Mouse (Mus musculus) heart, postnatal 10 days (tissue): ENCODE measurements at regions not wholly inside any gene's neighbourhood (a gene's known extent, or its start where the extent isn't known, plus 50 kb on each side); places are given as distances from the start of the nearest gene placed in this dataset.

Experiments used
- DNase-seq, 2 experiments: peaks; one replicate each; pipeline ENCODE4 v3.0.0; 2021
- intact Hi-C: fragments of 180-260 bp; cut with DNase I; formaldehyde crosslinking; loops from one replicate; pipeline ENCODE4 v1.15.1; 2025

GRCm38 (mm10) chr12:97361804-97362203, 897.5 kb downstream of the Galc start:
- intact Hi-C loops: no loop called here
- DNase-seq: no peak

- intact Hi-C loops: no loop called here
- no peak for DNase-seq
Observed at GRCm38 (mm10) chr12:97360656-97361055, 898.6 kb downstream of the Galc start.

- DNase-seq: no peak
- intact Hi-C loops: no loop called here
Observed at GRCm38 (mm10) chr12:97326582-97326981, 932.7 kb downstream of the Galc start.

GRCm38 (mm10) chr12:97312282-97313040, 946.8 kb downstream of the Galc start:
- DNase-seq: no peak
- intact Hi-C loops: no loop called here

GRCm38 (mm10) chr12:97278792-97279191, 980.5 kb downstream of the Galc start:
- intact Hi-C loops: no loop called here
- no peak for DNase-seq

- peak in 1 of 2 experiments; percentile 6 for DNase-seq
- intact Hi-C loops: no loop called here
Observed at GRCm38 (mm10) chr12:97278331-97278730, 980.9 kb downstream of the Galc start.
